Mouse (Mus musculus) stomach, embryonic 14.5 days (tissue): Measurements from ENCODE around the gene Bend6. TPM values are rescaled to one million over a fixed set of nuclear protein-coding genes. Genes with fewer than 3 reads are reported as not detected.

Experiments
- ATAC-seq: fragments of 200-750 bp; cut with Nextera tagmentation; 2 replicates; pipeline ENCODE4 v1.8.0; 2017; ENCODE audit warnings: low read depth, moderate TSS enrichment; ENCODE audit not compliant: insufficient number of reproducible peaks, insufficient read depth, low FRiP score
- H3K27ac ChIP-seq: fragments of 300-500 bp; sonication (generic); 2 replicates; pipeline ENCODE4 v1.5.1; 2014; ENCODE audit warnings: mild to moderate bottlenecking, low read length, moderate library complexity, mixed read lengths
- H3K27me3 ChIP-seq: fragments of 300-500 bp; sonication (generic); 2 replicates; pipeline ENCODE4 v1.6.1; 2014; ENCODE audit warnings: low read length, control low read depth, mixed read lengths; ENCODE audit not compliant: control insufficient read depth, insufficient read depth
- H3K36me3 ChIP-seq: fragments of 300-500 bp; sonication (generic); 2 replicates; pipeline ENCODE4 v1.6.1; 2014; ENCODE audit warnings: mild to moderate bottlenecking, control low read depth, low read length, moderate library complexity, mixed read lengths; ENCODE audit not compliant: control insufficient read depth, insufficient read depth
- H3K4me1 ChIP-seq: fragments of 300-500 bp; sonication (generic); 2 replicates; pipeline ENCODE4 v1.6.1; 2014; ENCODE audit warnings: low read length, control low read depth, mixed read lengths; ENCODE audit not compliant: control insufficient read depth, insufficient read depth
- H3K4me2 ChIP-seq: fragments of 300-500 bp; sonication (generic); replicated peaks from 2 replicates; pipeline ENCODE4 v1.6.1; 2014; ENCODE audit warnings: low read depth, low read length, control low read depth
- H3K4me3 ChIP-seq: fragments of 300-500 bp; sonication (generic); 2 replicates; pipeline ENCODE4 v1.5.1; 2014; ENCODE audit warnings: low read depth, low read length, control low read depth
- H3K9ac ChIP-seq: fragments of 300-500 bp; sonication (generic); replicated peaks from 2 replicates; pipeline ENCODE4 v1.6.1; 2014; ENCODE audit warnings: low read depth, mild to moderate bottlenecking, control low read depth, low read length, moderate library complexity, mixed read lengths
- H3K9me3 ChIP-seq: fragments of 300-500 bp; sonication (generic); 2 replicates; pipeline ENCODE4 v1.6.1; 2016; ENCODE audit warnings: low read depth, low read length, control low read depth; ENCODE audit not compliant: control insufficient read depth
- WGBS: fragments of 180-500 bp; shearing (Covaris S2); extraction: QIAGEN DNeasy Blood & Tissue Kit; methylation state at CpG from one replicate; pipeline ENCODE4 v1.1.7; 2014; 5-methylcytosine and 5-hydroxymethylcytosine counted together
- polyA plus RNA-seq: library from polyadenylated mRNA; unstranded; fragments of >200 nt; fragmentation: Nextera tagmentation; extraction: Ambion mirVana; gene quantifications from 2 replicates; pipeline ENCODE4 v1.2.1, GENCODE M21; 2014

Gene Bend6
- polyA plus RNA-seq, result 1.1 and 2.2 TPM in 2 replicates

GRCm38 (mm10) chr1:33907421-33908190 is at the start of gene Bend6:
Gene Bend6, minus strand, starts transcription at chr1:33907816.
- Histone ChIP-seq H3K4me1 (0 out of 2 replicates have a peak, but pooled peaks cover 5% of the 10 kb centered on the region), H3K4me3 (peak within 1 kb of the TSS; percentile 50), H3K27me3 (peaks cover 6% of the 10 kb centered on the region; the same call in 1 of the 2 replicates), H3K9ac (peak within 1 kb of the TSS; percentile 46; the same call in 1 of the 2 replicates), H3K27ac (no peak within 1 kb of the TSS), H3K4me2 (peak within 1 kb of the TSS; percentile 94), H3K36me3 (no peaks in the 10 kb centered on the region), H3K9me3 (no peaks in the 10 kb centered on the region)
- ATAC-seq, result peak; percentile 89
- under 1% methylated on average over 86 of the region's 110 CpGs for WGBS

GRCm38 (mm10) chr1:33955626-33956025 is 48.0 kb upstream of the Bend6 start:
- no peak overlapping the region for H3K27ac ChIP-seq
- WGBS, result 94% methylated on average over 6 of the region's 6 CpGs
- no peak overlapping the region for H3K9ac ChIP-seq
- no peaks in the 10 kb centered on the region for H3K27me3 ChIP-seq
- no peak for ATAC-seq
- 0 out of 2 replicates have a peak, but pooled peaks cover 2% of the 10 kb centered on the region for H3K9me3 ChIP-seq
- H3K4me2 ChIP-seq, result no peak overlapping the region
- H3K4me3 ChIP-seq, result no peak overlapping the region
- no peaks in the 10 kb centered on the region for H3K36me3 ChIP-seq
- no peaks in the 10 kb centered on the region for H3K4me1 ChIP-seq

- no peaks in the 10 kb centered on the region for H3K4me1 ChIP-seq
- 91% methylated on average over 5 of the region's 5 CpGs for WGBS
- no peak overlapping the region for H3K9ac ChIP-seq
- no peak overlapping the region for H3K4me3 ChIP-seq
- no peak overlapping the region for H3K4me2 ChIP-seq
- no peak for ATAC-seq
- H3K27me3 ChIP-seq, result no peaks in the 10 kb centered on the region
- H3K36me3 ChIP-seq, result no peaks in the 10 kb centered on the region
- peaks cover 3% of the 10 kb centered on the region; the same call in 1 of the 2 replicates for H3K9me3 ChIP-seq
- H3K27ac ChIP-seq, result no peak overlapping the region
These were observed 40.9 kb upstream of the Bend6 start for GRCm38 (mm10) chr1:33948511-33948910.

- Histone ChIP-seq H3K27me3 (no peaks in the 10 kb centered on the region), H3K9ac (no peak overlapping the region), H3K9me3 (peaks cover 3% of the 10 kb centered on the region; the same call in 1 of the 2 replicates), H3K4me2 (no peak overlapping the region), H3K36me3 (no peaks in the 10 kb centered on the region), H3K27ac (no peak overlapping the region), H3K4me1 (no peaks in the 10 kb centered on the region), H3K4me3 (no peak overlapping the region)
- ATAC-seq, result no peak
- WGBS, result 81% methylated on average over 6 of the region's 6 CpGs
These were observed 40.2 kb upstream of the Bend6 start for GRCm38 (mm10) chr1:33947838-33948237.

- Histone ChIP-seq H3K4me1 (no peaks in the 10 kb centered on the region), H3K27me3 (no peaks in the 10 kb centered on the region), H3K4me2 (no peak overlapping the region), H3K36me3 (no peaks in the 10 kb centered on the region), H3K9me3 (peaks cover 3% of the 10 kb centered on the region; the same call in 1 of the 2 replicates), H3K9ac (no peak overlapping the region), H3K4me3 (no peak overlapping the region), H3K27ac (no peak overlapping the region)
- no peak for ATAC-seq
- WGBS, result 82% methylated on average over 12 of the region's 12 CpGs
These were observed 39.2 kb upstream of the Bend6 start for GRCm38 (mm10) chr1:33946601-33947395.

- Histone ChIP-seq H3K27ac (no peak overlapping the region), H3K9me3 (peaks cover 3% of the 10 kb centered on the region; the same call in 1 of the 2 replicates), H3K4me2 (no peak overlapping the region), H3K27me3 (no peaks in the 10 kb centered on the region), H3K9ac (no peak overlapping the region), H3K4me1 (no peaks in the 10 kb centered on the region), H3K36me3 (no peaks in the 10 kb centered on the region), H3K4me3 (no peak overlapping the region)
- WGBS, result 87% methylated on average over 6 of the region's 6 CpGs
- ATAC-seq, result no peak
These were observed 38.1 kb upstream of the Bend6 start for GRCm38 (mm10) chr1:33945756-33946155.

GRCm38 (mm10) chr1:33944977-33945750 is 37.5 kb upstream of the Bend6 start:
- Histone ChIP-seq H3K9me3 (peaks cover 3% of the 10 kb centered on the region; the same call in 1 of the 2 replicates), H3K4me2 (peak overlapping the region; percentile 30), H3K27me3 (no peaks in the 10 kb centered on the region), H3K4me1 (no peaks in the 10 kb centered on the region), H3K4me3 (no peak overlapping the region), H3K36me3 (no peaks in the 10 kb centered on the region), H3K27ac (no peak overlapping the region), H3K9ac (no peak overlapping the region)
- peak; percentile 90 for ATAC-seq
- WGBS, result 56% methylated on average over 17 of the region's 17 CpGs

- H3K27ac ChIP-seq, result no peak overlapping the region
- no peaks in the 10 kb centered on the region for H3K9me3 ChIP-seq
- H3K9ac ChIP-seq, result no peak overlapping the region
- WGBS, result 73% methylated on average over 2 of the region's 2 CpGs
- H3K36me3 ChIP-seq, result no peaks in the 10 kb centered on the region
- H3K4me2 ChIP-seq, result no peak overlapping the region
- H3K4me3 ChIP-seq, result no peak overlapping the region
- H3K27me3 ChIP-seq, result no peaks in the 10 kb centered on the region
- ATAC-seq, result no peak
- H3K4me1 ChIP-seq, result no peaks in the 10 kb centered on the region
These were observed 36.3 kb upstream of the Bend6 start for GRCm38 (mm10) chr1:33943943-33944342.
